Mouse (Mus musculus) bone marrow macrophage, adult 2 months (primary cell): ENCODE measurements around the gene Raet1e.

ENCODE experiments used
- CTCF ChIP-seq: IDR thresholded peaks from 2 replicates; pipeline ENCODE4 v1.5.1; 2012; ENCODE audit warnings: low read depth, mild to moderate bottlenecking, low read length, moderate library complexity
- POLR2A ChIP-seq: IDR thresholded peaks from 2 replicates; pipeline ENCODE4 v1.6.1; 2012; ENCODE audit warnings: mild to moderate bottlenecking, low read depth, low read length, borderline replicate concordance

DNA sequence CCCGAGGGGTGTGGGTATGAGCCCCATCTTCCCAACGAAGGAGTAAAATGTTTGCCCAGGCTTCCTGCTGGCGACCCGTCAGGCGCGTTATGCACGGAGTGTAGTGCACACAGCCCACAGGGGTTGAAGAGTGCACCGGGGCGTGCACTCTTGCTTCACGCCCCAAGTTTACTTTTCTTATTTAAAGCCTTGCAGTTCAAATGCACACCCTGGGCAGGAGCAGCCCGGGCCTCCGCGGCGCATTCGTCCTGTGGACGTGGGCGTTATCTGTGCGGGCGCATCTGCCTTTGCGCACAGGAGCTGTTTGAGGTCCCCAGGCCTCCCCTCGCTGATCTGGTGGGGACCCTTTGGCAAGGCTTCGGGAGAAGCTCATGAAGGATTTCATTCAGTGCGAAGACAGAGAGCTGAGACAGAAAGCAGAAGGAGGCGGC is 777 bp downstream of the Raet1e start:
- TF ChIP-seq POLR2A: no peak
- no peak for TF ChIP-seq CTCF
